Mouse (Mus musculus) liver, adult 2 months (tissue): Measurements from ENCODE around the gene Maml1.

ENCODE experiments used
- CTCF ChIP-seq: fragments of 200-500 bp; IDR thresholded peaks from 2 replicates; pipeline ENCODE4 v1.5.1; 2011; ENCODE audit warnings: low read depth, low read length, control low read depth
- POLR2A ChIP-seq: fragments of 200-500 bp; IDR thresholded peaks from 2 replicates; pipeline ENCODE4 v1.6.1; 2011; ENCODE audit warnings: low read length, control low read depth; ENCODE audit not compliant: insufficient read depth; ENCODE audit errors: extremely low read depth

DNA sequence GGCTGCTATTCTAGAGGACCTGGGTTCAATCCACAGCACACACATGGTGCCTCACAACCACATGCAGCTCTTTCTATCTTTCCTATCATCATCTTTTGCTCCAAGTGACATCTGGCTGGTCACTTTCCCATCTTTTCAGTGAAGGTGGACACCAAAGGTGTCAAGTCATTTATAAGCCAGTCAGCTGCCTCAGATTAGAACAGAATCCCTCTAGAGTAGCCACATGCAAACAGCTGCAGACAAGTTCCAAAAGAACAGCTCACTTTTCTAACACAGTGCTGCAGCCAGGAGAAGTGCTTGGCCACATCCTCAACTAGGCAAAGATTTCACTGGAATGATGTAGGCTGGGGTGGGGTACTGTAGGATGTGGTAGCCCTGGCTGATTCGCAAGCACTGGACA is 22.2 kb downstream of the Maml1 start:
- TF ChIP-seq CTCF: no peak
- TF ChIP-seq POLR2A: no peak
